Mouse (Mus musculus) G1E (cell line): ENCODE results near the gene Fut8. TPM values are rescaled to one million over a fixed set of nuclear protein-coding genes. Genes with fewer than 3 reads are reported as not detected.

Experiments used
- ATAC-seq: 2 replicates; pipeline ENCODE4 v1.8.0; 2016; ENCODE audit warnings: mild to moderate bottlenecking; ENCODE audit not compliant: insufficient number of reproducible peaks, poor library complexity, low FRiP score, severe bottlenecking; ENCODE audit errors: extremely low read depth
- DNase-seq: peaks from one replicate; pipeline ENCODE4 v3.0.0; 2012; ENCODE audit warnings: low spot score
- H3K27me3 ChIP-seq: 2 replicates; pipeline ENCODE4 v1.6.1; 2012; ENCODE audit warnings: mild to moderate bottlenecking, low read length, inconsistent platforms; ENCODE audit not compliant: insufficient read depth
- H3K36me3 ChIP-seq: replicated peaks from 2 replicates; pipeline ENCODE3; 2012; ENCODE audit warnings: mild to moderate bottlenecking, inconsistent platforms
- H3K4me1 ChIP-seq: 2 replicates; pipeline ENCODE4 v1.6.1; 2012; ENCODE audit warnings: low read depth, low read length, inconsistent platforms, mixed read lengths; ENCODE audit not compliant: insufficient read depth
- H3K4me3 ChIP-seq: 2 replicates; pipeline ENCODE4 v1.5.1; 2012; ENCODE audit warnings: low read depth, mild to moderate bottlenecking, inconsistent platforms, low read length, moderate library complexity, mixed read lengths
- H3K9me3 ChIP-seq: replicated peaks from 2 replicates; pipeline ENCODE4 v1.6.1; 2012; ENCODE audit warnings: inconsistent platforms
- CTCF ChIP-seq: IDR thresholded peaks from 2 replicates; pipeline ENCODE4 v1.5.1; 2012; ENCODE audit warnings: low read depth, low read length, inconsistent platforms, mixed read lengths
- GATA1 ChIP-seq: IDR thresholded peaks from 2 replicates; pipeline ENCODE4 v1.6.1; 2012; ENCODE audit warnings: borderline replicate concordance, low read length, inconsistent platforms, mixed read lengths
- GATA2 ChIP-seq: IDR thresholded peaks from 2 replicates; pipeline ENCODE4 v1.6.1; 2012; ENCODE audit warnings: low read depth, low read length, inconsistent platforms, borderline replicate concordance
- POLR2AphosphoS5 ChIP-seq: IDR thresholded peaks from 2 replicates; pipeline ENCODE4 v1.6.1; 2012; ENCODE audit warnings: low read depth, low read length, inconsistent platforms; ENCODE audit not compliant: insufficient replicate concordance
- TAL1 ChIP-seq: conservative IDR thresholded peaks from 2 replicates; pipeline ENCODE4 v1.6.1; 2012; ENCODE audit warnings: low read depth, low read length, inconsistent platforms, mixed read lengths
- polyA plus RNA-seq: library from polyadenylated mRNA; stranded (reverse); fragments of >175 nt; gene quantifications from 2 replicates; pipeline ENCODE4 v1.2.3, GENCODE M21; 2012
- total RNA-seq, 2 experiments: library from RNA; stranded (forward) in 1 of 2; stranded (reverse) in 1 of 2; fragments of 200-1000 nt in 1 of 2; fragments of >200 nt in 1 of 2; fragmentation: Nextera tagmentation in 1 of 2; gene quantifications; 2 replicates each; pipeline ENCODE4 v1.2.3; 2014 to 2017

The Fut8 gene
- total and polyA plus RNA-seq, 3 experiments: 35.8 to 447 (median 251) TPM

DNA sequence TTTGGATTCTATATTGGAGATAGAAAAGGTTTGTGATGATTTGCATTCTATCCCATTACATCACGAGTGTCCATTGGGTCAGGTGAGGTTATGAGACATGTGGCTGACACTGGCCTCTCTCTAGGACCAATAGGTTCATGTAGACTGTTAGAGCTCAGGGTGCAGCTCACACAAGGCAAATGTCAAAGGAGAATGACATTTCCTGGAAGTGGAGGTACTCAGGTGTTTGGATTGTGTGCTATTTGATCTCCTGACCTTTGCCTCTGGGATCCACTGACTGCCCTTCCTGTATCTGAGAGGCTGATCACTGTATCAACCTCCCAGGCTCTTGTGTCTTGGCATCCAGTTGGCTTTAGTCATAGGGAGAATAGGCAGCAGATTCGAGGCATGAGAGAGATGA, 260.2 kb downstream of the Fut8 start:
- no peak overlapping the region for H3K4me3 ChIP-seq
- no peak for DNase-seq
- ATAC-seq: no peak

DNA sequence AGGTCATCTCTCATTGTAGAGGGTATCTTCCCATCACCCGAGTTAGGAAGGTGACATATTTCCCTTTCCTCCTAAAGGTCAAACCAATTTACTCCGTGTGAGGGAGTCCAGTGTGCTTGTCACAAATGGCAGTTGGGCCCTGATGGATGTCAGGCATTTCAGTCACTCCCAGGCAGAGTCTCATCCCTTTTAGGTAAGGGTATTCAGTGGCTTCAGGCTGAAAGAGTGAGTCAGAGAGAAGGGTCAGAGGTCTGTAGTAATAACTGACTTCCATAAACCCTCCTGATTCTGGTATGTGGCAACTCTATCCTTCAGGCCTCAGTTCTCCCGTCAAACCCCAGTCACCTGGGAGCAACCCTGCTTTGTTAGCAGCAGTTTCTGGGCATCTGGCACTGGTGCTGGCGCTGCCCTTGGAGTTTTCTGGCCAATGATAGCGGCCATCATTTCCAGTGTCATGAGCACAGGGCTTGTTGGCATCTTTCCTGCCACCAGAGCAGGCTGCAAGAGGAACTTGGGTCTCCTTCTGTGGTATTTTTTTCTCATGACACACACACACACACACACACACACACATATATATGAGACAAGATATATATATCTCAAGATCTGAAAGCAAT, 262.6 kb downstream of the Fut8 start:
- DNase-seq (no peak), ATAC-seq (no peak)
- H3K27me3 ChIP-seq: peaks cover 47% of the 10 kb centered on the region

More for the DNA sequence above, 260.2 kb downstream of the Fut8 start:
- H3K27me3 ChIP-seq: peaks cover 57% of the 10 kb centered on the region
- no peak for TF ChIP-seq TAL1
- no peak for TF ChIP-seq GATA2
- no peak for TF ChIP-seq POLR2AphosphoS5
- TF ChIP-seq GATA1: no peak
- no peak for TF ChIP-seq CTCF
- no peaks in the 10 kb centered on the region for H3K4me1 ChIP-seq
- no peaks in the 10 kb centered on the region for H3K36me3 ChIP-seq
- H3K9me3 ChIP-seq: no peaks in the 10 kb centered on the region

DNA sequence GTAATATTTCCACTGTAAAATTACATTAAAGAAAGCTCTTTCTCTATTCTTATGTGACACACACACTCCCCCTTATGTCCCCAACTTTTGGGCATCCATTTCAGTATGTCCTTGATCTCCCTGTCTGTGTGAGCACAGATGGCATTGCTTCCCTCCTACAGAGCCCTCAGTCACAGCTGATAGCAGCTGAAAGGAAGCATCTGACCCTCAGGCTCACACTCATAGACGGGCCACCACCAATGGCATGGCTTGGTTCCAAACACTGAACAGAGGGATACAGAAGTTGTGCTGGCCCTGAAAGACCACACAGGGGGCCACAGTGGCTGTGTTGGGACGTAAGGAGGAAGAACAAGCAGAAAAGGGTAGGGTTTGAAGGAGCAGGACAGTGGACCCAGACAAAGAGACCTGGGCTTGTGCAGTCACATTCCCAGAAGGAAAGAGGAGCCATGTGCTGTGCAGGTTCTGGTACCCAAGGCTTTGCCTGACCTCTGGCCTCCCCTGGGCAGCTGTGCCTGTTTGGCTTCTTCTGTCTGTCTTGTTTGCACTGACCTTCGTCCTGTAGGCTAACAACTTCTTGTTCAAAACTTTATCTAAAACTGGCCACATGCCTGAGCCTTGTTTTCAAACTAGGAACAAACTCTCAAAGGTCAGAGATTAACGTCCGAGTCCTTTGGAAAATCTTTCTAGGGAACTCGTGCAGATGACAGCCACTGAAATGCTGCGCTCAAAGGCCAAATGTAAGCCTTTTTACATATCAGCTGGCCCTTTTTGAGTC, 263.7 kb downstream of the Fut8 start:
- no peaks in the 10 kb centered on the region for H3K9me3 ChIP-seq
- no peak overlapping the region for H3K4me3 ChIP-seq
- TF ChIP-seq GATA2: no peak
- no peak for DNase-seq
- no peak for ATAC-seq
- peaks cover 41% of the 10 kb centered on the region for H3K27me3 ChIP-seq
- no peaks in the 10 kb centered on the region for H3K36me3 ChIP-seq
- H3K4me1 ChIP-seq: no peaks in the 10 kb centered on the region

More for the DNA sequence above, 262.6 kb downstream of the Fut8 start:
- Histone ChIP-seq H3K4me1 (no peaks in the 10 kb centered on the region), H3K9me3 (no peaks in the 10 kb centered on the region), H3K36me3 (no peaks in the 10 kb centered on the region), H3K4me3 (no peak overlapping the region)
- TF ChIP-seq GATA2: no peak
- no peak for TF ChIP-seq GATA1
- TF ChIP-seq CTCF: no peak
- no peak for TF ChIP-seq POLR2AphosphoS5
- TF ChIP-seq TAL1: no peak

DNA sequence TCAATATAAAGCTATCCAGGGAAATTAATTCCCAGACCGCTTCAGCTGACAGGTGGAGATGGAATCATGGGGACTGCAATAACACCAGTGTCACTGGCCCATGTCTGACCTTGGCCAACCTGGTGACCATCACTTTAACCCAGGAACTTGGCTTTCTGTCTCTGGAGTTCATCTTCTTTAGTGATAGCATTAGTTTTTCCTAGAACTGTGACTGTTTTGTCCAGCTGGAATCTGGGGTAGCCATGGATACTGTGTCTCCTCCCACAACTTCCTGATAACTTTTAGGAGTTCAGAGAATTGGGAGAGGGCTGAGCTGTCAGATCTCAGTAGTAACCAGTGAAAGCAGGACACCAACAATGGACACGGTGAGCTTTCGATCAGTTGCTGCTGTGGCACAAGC, 264.3 kb downstream of the Fut8 start:
- H3K4me1 ChIP-seq: no peaks in the 10 kb centered on the region
- ATAC-seq: no peak
- no peak overlapping the region for H3K4me3 ChIP-seq
- no peak for TF ChIP-seq GATA1
- TF ChIP-seq TAL1: no peak
- TF ChIP-seq GATA2: no peak
- TF ChIP-seq CTCF: no peak
- no peak for TF ChIP-seq POLR2AphosphoS5
- no peaks in the 10 kb centered on the region for H3K9me3 ChIP-seq
- H3K27me3 ChIP-seq: peaks cover 37% of the 10 kb centered on the region
- no peak for DNase-seq
- H3K36me3 ChIP-seq: no peaks in the 10 kb centered on the region

DNA sequence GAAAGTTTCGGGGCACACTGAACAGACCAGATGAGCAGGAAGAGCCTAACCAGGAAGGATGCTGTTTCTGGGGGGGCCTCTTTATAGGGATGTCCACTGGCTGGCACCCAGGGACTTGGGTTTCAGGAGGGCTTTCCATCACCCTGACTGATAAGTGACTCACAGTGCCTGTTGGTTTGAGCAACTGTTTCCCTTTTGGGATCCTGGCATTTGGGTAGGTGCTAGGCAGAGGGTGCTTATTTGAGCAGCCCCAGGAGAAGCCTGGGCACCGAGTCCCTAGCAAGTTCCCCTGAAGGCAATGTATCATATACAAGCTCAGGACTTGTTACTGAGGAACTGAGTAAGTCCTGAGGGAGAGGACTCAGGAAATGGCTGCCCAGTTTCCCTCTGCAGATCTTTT, 267.5 kb downstream of the Fut8 start:
- no peak for DNase-seq
- TF ChIP-seq GATA2 (no peak), TAL1 (no peak), CTCF (no peak), POLR2AphosphoS5 (no peak), GATA1 (no peak)
- no peak for ATAC-seq

DNA sequence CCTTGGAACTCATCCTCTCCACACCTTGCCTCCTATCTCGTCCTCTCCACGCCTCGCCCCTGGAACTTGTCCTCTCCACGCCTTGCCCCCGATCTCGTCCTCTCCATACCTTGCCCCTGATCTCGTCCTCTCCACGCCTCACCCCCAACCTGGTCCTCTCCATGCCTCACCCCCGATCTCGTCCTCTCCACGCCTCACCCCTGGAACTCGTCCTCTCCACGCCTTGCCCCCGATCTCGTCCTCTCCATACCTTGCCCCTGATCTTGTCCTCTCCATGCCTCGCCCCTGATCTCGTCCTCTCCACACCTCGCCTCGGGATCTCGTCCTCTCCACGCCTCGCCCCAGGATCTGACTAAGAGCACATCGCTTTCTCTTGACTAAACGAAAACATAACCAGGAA, 269.8 kb downstream of the Fut8 start:
- Histone ChIP-seq H3K4me3 (no peak overlapping the region; the same call in 1 of the 2 replicates), H3K9me3 (no peaks in the 10 kb centered on the region), H3K4me1 (no peaks in the 10 kb centered on the region), H3K36me3 (no peaks in the 10 kb centered on the region), H3K27me3 (peaks cover 15% of the 10 kb centered on the region)
- no peak for DNase-seq
- TF ChIP-seq GATA2 (no peak), TAL1 (no peak), CTCF (no peak), GATA1 (no peak), POLR2AphosphoS5 (no peak)
- ATAC-seq: no peak

More for the DNA sequence above, 267.5 kb downstream of the Fut8 start:
- H3K4me1 ChIP-seq: no peaks in the 10 kb centered on the region
- H3K27me3 ChIP-seq: peaks cover 22% of the 10 kb centered on the region
- H3K9me3 ChIP-seq: no peaks in the 10 kb centered on the region
- H3K36me3 ChIP-seq: no peaks in the 10 kb centered on the region
- no peak overlapping the region for H3K4me3 ChIP-seq
